Mouse (Mus musculus) CH12.LX (cell line): ENCODE measurements around the gene BC051665.

ENCODE experiments used
- CHD2 ChIP-seq: IDR thresholded peaks from 2 replicates; pipeline ENCODE4 v1.6.1; 2011; ENCODE audit warnings: low read length, improper control_type of control experiment
- CTCF ChIP-seq, 2 experiments: IDR thresholded peaks in 1 of 2; conservative IDR thresholded peaks in 1 of 2; 2 replicates each; pipeline ENCODE4 v1.5.1; 2011 to 2012; ENCODE audit warnings: low read depth in 2 of 2, low read length in 2 of 2, improper control_type of control experiment in 1 of 2, inconsistent platforms in 1 of 2, mild to moderate bottlenecking in 1 of 2, moderate library complexity in 1 of 2
- EP300 ChIP-seq: IDR thresholded peaks from 2 replicates; pipeline ENCODE4 v1.6.1; 2011; ENCODE audit warnings: low read length, improper control_type of control experiment
- ETS1 ChIP-seq: conservative IDR thresholded peaks from 2 replicates; pipeline ENCODE4 v1.6.1; 2012; ENCODE audit warnings: low read depth, mild to moderate bottlenecking, inconsistent platforms, low read length, improper control_type of control experiment, moderate library complexity
- GABPA ChIP-seq: IDR thresholded peaks from 2 replicates; pipeline ENCODE4 v1.6.1; 2012; ENCODE audit warnings: low read depth, low read length, improper control_type of control experiment, inconsistent platforms; ENCODE audit not compliant: insufficient replicate concordance
- JUND ChIP-seq: conservative IDR thresholded peaks from 2 replicates; pipeline ENCODE4 v1.6.1; 2011; ENCODE audit warnings: low read depth, low read length, improper control_type of control experiment
- MEF2A ChIP-seq: IDR thresholded peaks from 2 replicates; pipeline ENCODE4 v1.6.1; 2014; ENCODE audit warnings: low read depth, mild to moderate bottlenecking, inconsistent platforms, low read length, improper control_type of control experiment, borderline replicate concordance
- POLR2A ChIP-seq: IDR thresholded peaks from 2 replicates; pipeline ENCODE4 v1.6.1; 2011; ENCODE audit warnings: low read depth, mild to moderate bottlenecking, improper control_type of control experiment, low read length
- SIN3A ChIP-seq: IDR thresholded peaks from 2 replicates; pipeline ENCODE4 v1.6.1; 2012; ENCODE audit warnings: low read length, improper control_type of control experiment, inconsistent platforms
- USF1 ChIP-seq: IDR thresholded peaks from 2 replicates; pipeline ENCODE4 v1.6.1; 2014; ENCODE audit warnings: low read depth, mild to moderate bottlenecking, inconsistent platforms, low read length, improper control_type of control experiment
- USF2 ChIP-seq: conservative IDR thresholded peaks from 2 replicates; pipeline ENCODE4 v1.6.1; 2011; ENCODE audit warnings: low read depth, low read length, improper control_type of control experiment

- TF ChIP-seq POLR2A (no peak), ETS1 (no peak), CTCF (conservative IDR thresholded peaks at IDR 0.05 in 1 of 2, IDR thresholded peaks at IDR 0.05 in 1 of 2; ENCODE audit: low read depth in 2 of 2, low read length in 2 of 2) (no peak), USF2 (no peak), EP300 (no peak), JUND (no peak), SIN3A (no peak), CHD2 (no peak), MEF2A (no peak), USF1 (no peak), GABPA (no peak)
Measured at GRCm38 (mm10) chr13:60759136-60759535, 27.0 kb downstream of the BC051665 start.
